Mouse (Mus musculus) bone marrow, adult 2 months (tissue): ENCODE results near the gene Rbm3. TPM values are rescaled to one million over a fixed set of nuclear protein-coding genes. Genes with fewer than 3 reads are reported as not detected.
A peak's percentile ranks its signal among the peaks of the same experiment; 100 is the strongest.
"Not testable (repeated sequence)": the region's sequence is repeated elsewhere in the genome, so short reads cannot be mapped to it uniquely, and the experiment has no call there.

Source experiments
- H3K27ac ChIP-seq: fragments of 200-500 bp; 2 replicates; pipeline ENCODE4 v1.5.1; 2012; ENCODE audit warnings: low read depth, mild to moderate bottlenecking, control low read depth, inconsistent platforms, low read length; ENCODE audit not compliant: control insufficient read depth, poor library complexity, insufficient read depth
- H3K4me1 ChIP-seq: fragments of 200-500 bp; 2 replicates; pipeline ENCODE4 v1.6.1; 2011; ENCODE audit warnings: low read length; ENCODE audit not compliant: control insufficient read depth, insufficient read depth
- H3K4me3 ChIP-seq: fragments of 200-500 bp; replicated peaks from 2 replicates; pipeline ENCODE3; 2011; ENCODE audit warnings: mild to moderate bottlenecking, low read depth, low read length, control low read depth; ENCODE audit not compliant: control insufficient read depth
- CTCF ChIP-seq: fragments of 200-500 bp; IDR thresholded peaks from 2 replicates; pipeline ENCODE4 v1.5.1; 2011; ENCODE audit warnings: low read length, control low read depth; ENCODE audit not compliant: control insufficient read depth, insufficient read depth
- POLR2A ChIP-seq: fragments of 200-500 bp; IDR thresholded peaks from 2 replicates; pipeline ENCODE4 v1.6.1; 2011; ENCODE audit warnings: low read depth, mild to moderate bottlenecking, control low read depth, low read length, borderline replicate concordance; ENCODE audit not compliant: control insufficient read depth
- WGBS: fragments of 180-500 bp; shearing (Covaris S2); methylation state at CpG from one replicate; pipeline ENCODE4 v1.1.7; 2018; 5-methylcytosine and 5-hydroxymethylcytosine counted together
- polyA plus RNA-seq: library from polyadenylated mRNA; stranded (reverse); fragments of >200 nt; gene quantifications from 2 replicates; pipeline ENCODE4 v1.2.4, GENCODE M21; 2011; ENCODE audit warnings: low replicate concordance; ENCODE audit not compliant: missing spikeins, insufficient read depth, insufficient read length

Gene Rbm3
- polyA plus RNA-seq, 1 experiment, result 301 TPM

- Histone ChIP-seq H3K27ac (no peak overlapping the region), H3K4me1 (no peaks in the 10 kb centered on the region), H3K4me3 (no peak overlapping the region)
- TF ChIP-seq CTCF (no peak), POLR2A (no peak)
- WGBS, result 49% methylated on average over 4 of the region's 4 CpGs
Measured at GRCm38 (mm10) chrX:8115275-8115674, 30.4 kb downstream of the Rbm3 start.

DNA sequence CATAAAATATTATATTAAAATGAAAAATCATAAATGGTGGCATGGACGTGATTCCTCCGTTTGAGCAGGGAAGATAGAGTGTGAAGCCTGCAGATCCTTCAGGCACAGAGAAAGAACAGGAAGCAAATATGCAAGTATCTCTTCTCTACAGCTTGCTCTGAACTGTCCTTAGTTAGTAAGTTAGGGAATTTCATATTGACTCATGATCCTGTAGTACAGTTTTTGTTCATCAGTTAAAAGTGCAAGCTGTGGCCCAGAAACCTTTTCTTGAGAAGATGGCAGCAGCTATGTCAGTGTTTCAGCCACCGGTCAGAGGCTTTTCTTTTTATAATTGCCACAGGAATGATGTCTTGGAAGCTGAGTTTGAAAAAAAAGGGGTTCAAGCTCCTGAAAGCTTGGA is 40.7 kb downstream of the Rbm3 start:
- TF ChIP-seq CTCF, result no peak
- no peak for TF ChIP-seq POLR2A
- 93% methylated on average over 3 of the region's 3 CpGs for WGBS
- H3K4me1 ChIP-seq, result no peaks in the 10 kb centered on the region; the same call in 1 of the 2 replicates
- no peak overlapping the region for H3K27ac ChIP-seq
- no peak overlapping the region for H3K4me3 ChIP-seq

DNA sequence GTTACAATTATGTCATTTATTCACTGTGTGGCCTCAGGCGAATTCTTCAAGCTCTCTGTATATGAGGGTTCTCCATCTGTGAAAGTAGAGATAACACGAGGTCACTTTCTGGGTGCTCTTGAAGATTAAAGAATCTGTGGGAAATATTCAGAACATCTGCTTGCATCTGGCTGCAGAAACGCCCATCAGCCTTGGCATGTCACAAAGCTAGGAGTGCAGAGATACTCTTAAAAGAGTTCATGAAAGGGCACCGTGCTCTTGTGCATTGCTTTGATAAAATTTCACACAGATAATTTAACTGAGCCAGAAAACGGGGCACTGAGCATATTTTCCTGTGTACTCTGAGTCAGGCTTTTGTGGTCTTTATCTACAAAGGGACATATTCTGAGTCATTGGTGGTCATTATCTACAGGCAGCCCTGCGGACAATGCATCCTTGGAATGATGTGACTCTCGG is 43.4 kb downstream of the Rbm3 start:
- H3K4me1 ChIP-seq, result no peaks in the 10 kb centered on the region; the same call in 1 of the 2 replicates
- no peak for TF ChIP-seq POLR2A
- no peak for TF ChIP-seq CTCF
- H3K4me3 ChIP-seq, result no peak overlapping the region
- 46% methylated on average over 7 of the region's 7 CpGs for WGBS
- H3K27ac ChIP-seq, result no peak overlapping the region

- Histone ChIP-seq H3K27ac (no peak overlapping the region), H3K4me3 (no peak overlapping the region), H3K4me1 (no peaks in the 10 kb centered on the region; the same call in 1 of the 2 replicates)
- no peak for TF ChIP-seq CTCF
- no peak for TF ChIP-seq POLR2A
- WGBS, result 41% methylated on average over 3 of the region's 3 CpGs
Measured at GRCm38 (mm10) chrX:8101017-8101416, 44.7 kb downstream of the Rbm3 start.

DNA sequence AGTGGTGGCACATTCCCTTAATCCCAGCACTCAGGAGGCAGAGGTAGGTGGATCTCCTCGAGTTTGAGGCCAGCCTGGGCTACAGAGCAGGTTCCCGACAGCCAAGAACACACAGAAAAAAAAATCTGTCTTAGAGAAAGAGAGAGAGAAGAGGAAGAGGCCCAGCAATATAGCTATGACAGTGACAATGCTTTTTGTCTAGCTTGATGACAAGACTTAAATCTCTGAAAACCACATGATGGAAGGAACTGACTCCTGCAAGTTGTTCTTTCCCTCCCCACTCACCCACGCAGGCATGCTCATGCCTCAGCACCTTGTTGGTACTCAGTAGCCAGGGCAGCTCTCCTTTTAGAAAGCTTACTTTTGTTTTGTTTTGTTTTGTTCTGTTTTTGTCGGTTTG is 46.2 kb downstream of the Rbm3 start:
- Histone ChIP-seq H3K27ac (no peak overlapping the region), H3K4me1 (no peaks in the 10 kb centered on the region; the same call in 1 of the 2 replicates), H3K4me3 (no peak overlapping the region)
- 26% methylated on average over 4 of the region's 4 CpGs for WGBS
- no peak for TF ChIP-seq POLR2A

DNA sequence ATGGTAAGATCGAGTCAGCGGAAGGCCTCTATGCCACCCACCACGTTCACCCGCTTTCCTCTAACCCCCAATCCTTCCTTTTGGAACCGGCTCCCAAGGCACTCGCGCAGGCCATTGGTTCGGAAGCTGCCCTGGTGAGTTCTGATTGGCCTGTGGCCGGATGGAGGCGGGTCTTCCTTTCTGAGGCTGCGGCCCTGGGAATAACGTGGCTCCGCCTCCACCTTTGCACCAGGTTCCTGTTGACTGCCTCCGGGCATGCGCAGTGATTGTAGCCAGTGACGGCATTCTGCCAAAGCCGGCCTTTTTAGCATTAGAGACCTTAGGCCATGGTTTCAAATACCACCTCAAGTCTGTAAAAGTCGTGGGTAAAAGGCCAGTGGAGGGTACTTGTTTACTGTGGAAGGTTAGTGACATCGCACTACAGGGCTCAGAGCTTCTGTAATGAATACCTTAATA is 48.9 kb downstream of the Rbm3 start:
- WGBS, result 16% methylated on average over 19 of the region's 19 CpGs
- H3K4me3 ChIP-seq, result peak overlapping the region; percentile 18
- H3K4me1 ChIP-seq, result no peaks in the 10 kb centered on the region; the same call in 1 of the 2 replicates
- TF ChIP-seq CTCF (no peak), POLR2A (0 out of 2 replicates have a peak, but pooled peaks have one; percentile 46)
- H3K27ac ChIP-seq, result peak overlapping the region; percentile 86

GRCm38 (mm10) chrX:8096068-8096786 is 49.5 kb downstream of the Rbm3 start:
- 26% methylated on average over 39 of the region's 48 CpGs for WGBS
- peak overlapping the region; percentile 86 for H3K27ac ChIP-seq
- not testable (repeated sequence) for H3K4me1 ChIP-seq
- H3K4me3 ChIP-seq, result peak overlapping the region; percentile 18

- peaks cover under 1% of the 10 kb centered on the region; the same call in 1 of the 2 replicates for H3K4me1 ChIP-seq
- 53% methylated on average over 10 of the region's 10 CpGs for WGBS
- no peak overlapping the region for H3K4me3 ChIP-seq
- TF ChIP-seq CTCF, result no peak
- no peak for TF ChIP-seq POLR2A
- H3K27ac ChIP-seq, result no peak overlapping the region
Measured at GRCm38 (mm10) chrX:8095546-8095945, 50.1 kb downstream of the Rbm3 start.

DNA sequence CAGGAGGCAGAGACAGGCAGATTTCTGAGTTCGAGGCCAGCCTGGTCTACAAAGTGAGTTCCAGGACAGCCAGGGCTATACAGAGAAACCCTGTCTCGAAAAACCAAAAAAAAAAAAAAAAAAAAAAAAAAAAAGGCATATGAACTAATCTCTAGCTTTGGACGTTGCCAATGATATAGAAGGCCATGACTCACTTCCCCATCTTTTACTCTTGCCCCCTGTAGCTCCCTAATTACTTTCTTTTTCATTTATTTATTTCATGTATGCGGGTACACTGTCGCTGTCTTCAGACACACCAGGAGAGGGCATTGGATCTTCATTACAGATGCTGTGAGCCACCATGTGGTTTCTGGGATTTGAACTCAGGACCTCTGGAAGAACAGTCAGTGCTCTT is 54.7 kb downstream of the Rbm3 start:
- H3K4me1 ChIP-seq, H3K4me3 ChIP-seq: not testable (repeated sequence)
- WGBS, result 41% methylated on average over 5 of the region's 5 CpGs
- H3K27ac ChIP-seq, result peak overlapping the region; percentile 97
